ENCODE assay signal across 9 mouse cellular contexts in the genomic region with DNA sequence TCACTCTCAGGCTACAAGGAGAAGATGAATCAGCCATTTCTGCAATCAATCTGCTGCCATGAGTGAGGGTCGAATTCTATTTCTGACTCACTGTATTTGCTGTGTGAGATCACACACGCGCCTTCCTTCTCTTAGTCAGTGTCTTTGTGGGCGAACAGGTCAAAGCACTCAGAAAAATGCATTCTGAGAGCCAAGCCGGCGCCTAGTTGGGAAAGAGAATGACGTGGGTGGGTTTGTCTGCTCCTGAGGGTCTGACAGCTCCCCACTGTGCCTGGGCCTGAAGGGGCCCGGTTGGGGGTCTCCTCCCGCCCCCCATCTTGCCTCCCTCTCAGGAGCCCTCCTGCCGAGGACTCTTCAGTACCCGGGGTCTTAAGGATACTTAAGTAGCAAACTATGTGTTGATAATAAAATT.
DNase-seq lines count a peak whose midpoint lies in the region; ATAC-seq and TF ChIP-seq lines count a peak whose summit lies in the region.
"Had no signal": no experiment of that assay in that cellular context is flagged by ENCODE, and none has a peak within 500 bp of the region (broad histone marks: within the 10 kb centered on the region; RNA-seq: fewer than 3 reads in every experiment).

No protein-coding gene starts in this region.

- H3K9ac ChIP-seq in heart, embryonic 15.5 days: no peak overlapping the region
- H3K9ac ChIP-seq in hindbrain, embryonic 15.5 days: no peak overlapping the region
- no peak overlapping the region for H3K9ac ChIP-seq in stomach, postnatal 0 days (ENCODE audit: low read length)
- H3K9ac ChIP-seq in liver, embryonic 12.5 days: no peak overlapping the region

- no peaks in the 10 kb centered on the region for H3K9me3 ChIP-seq in heart, embryonic 15.5 days (replicated peaks)
- H3K9me3 ChIP-seq in hindbrain, embryonic 15.5 days: no peaks in the 10 kb centered on the region
- H3K9me3 ChIP-seq in stomach, postnatal 0 days (ENCODE audit: control insufficient read depth, low read length): no peaks in the 10 kb centered on the region
- H3K9me3 ChIP-seq in liver, embryonic 12.5 days (replicated peaks): no peaks in the 10 kb centered on the region

- WGBS in heart, embryonic 15.5 days: 9% methylated on average over 11 of the region's 11 CpGs
- WGBS in hindbrain, embryonic 15.5 days: 15% methylated on average over 11 of the region's 11 CpGs
- WGBS in stomach, postnatal 0 days: 8% methylated on average over 11 of the region's 11 CpGs
- WGBS in liver, embryonic 12.5 days (ENCODE audit: insufficient replicate concordance): 22% methylated on average over 11 of the region's 11 CpGs

- no peak for TF ChIP-seq EP300 in stomach, postnatal 0 days (optimal IDR thresholded peaks at IDR 0.05)

- H3K4me3 ChIP-seq in heart, embryonic 15.5 days: no peak overlapping the region
- no peak overlapping the region for H3K4me3 ChIP-seq in hindbrain, embryonic 15.5 days
- no peak overlapping the region for H3K4me3 ChIP-seq in stomach, postnatal 0 days (ENCODE audit: low read depth, low read length)
- H3K4me3 ChIP-seq in liver, embryonic 12.5 days: no peak overlapping the region

- H3K36me3 ChIP-seq in heart, embryonic 15.5 days: no peaks in the 10 kb centered on the region
- H3K36me3 ChIP-seq in hindbrain, embryonic 15.5 days: no peaks in the 10 kb centered on the region
- H3K36me3 ChIP-seq in stomach, postnatal 0 days (ENCODE audit: control insufficient read depth, insufficient read depth, low read length): no peaks in the 10 kb centered on the region
- H3K36me3 ChIP-seq in liver, embryonic 12.5 days: no peaks in the 10 kb centered on the region

- peak overlapping the region; percentile 32 for H3K4me2 ChIP-seq in heart, embryonic 15.5 days
- 0 out of 2 replicates have a peak overlapping the region, but pooled peaks have one; percentile 8 for H3K4me2 ChIP-seq in hindbrain, embryonic 15.5 days
- H3K4me2 ChIP-seq in stomach, postnatal 0 days (replicated peaks; ENCODE audit: low read depth): no peak overlapping the region; the same call in 1 of the 2 replicates
- no peak overlapping the region for H3K4me2 ChIP-seq in liver, embryonic 12.5 days

- peaks cover 7% of the 10 kb centered on the region for H3K27me3 ChIP-seq in heart, embryonic 15.5 days
- no peaks in the 10 kb centered on the region for H3K27me3 ChIP-seq in hindbrain, embryonic 15.5 days
- H3K27me3 ChIP-seq in stomach, postnatal 0 days (ENCODE audit: control insufficient read depth, insufficient read depth, low read length): no peaks in the 10 kb centered on the region
- peaks cover 13% of the 10 kb centered on the region for H3K27me3 ChIP-seq in liver, embryonic 12.5 days (replicated peaks)

- peaks cover 25% of the 10 kb centered on the region for H3K4me1 ChIP-seq in heart, embryonic 15.5 days (replicated peaks)
- H3K4me1 ChIP-seq in hindbrain, embryonic 15.5 days (replicated peaks): peaks cover 46% of the 10 kb centered on the region
- no peaks in the 10 kb centered on the region for H3K4me1 ChIP-seq in stomach, postnatal 0 days (replicated peaks; ENCODE audit: control insufficient read depth, insufficient read depth)
- no peaks in the 10 kb centered on the region for H3K4me1 ChIP-seq in liver, embryonic 12.5 days

- ATAC-seq in heart, embryonic 15.5 days (replicated peaks; ENCODE audit: insufficient number of reproducible peaks, insufficient read depth, low FRiP score, low read depth): no peak
- no peak for ATAC-seq in hindbrain, embryonic 15.5 days (ENCODE audit: low FRiP score, low read depth)
- ATAC-seq in stomach, postnatal 0 days (ENCODE audit: low FRiP score, low TSS enrichment): peak; percentile 34
- no peak for ATAC-seq in liver, embryonic 12.5 days

- H3K27ac ChIP-seq in heart, embryonic 15.5 days: peak overlapping the region; percentile 18; the same call in 1 of the 2 replicates
- peak overlapping the region; percentile 56 for H3K27ac ChIP-seq in hindbrain, embryonic 15.5 days (replicated peaks)
- H3K27ac ChIP-seq in stomach, postnatal 0 days (replicated peaks): no peak overlapping the region; the same call in 1 of the 2 replicates
- no peak overlapping the region for H3K27ac ChIP-seq in liver, embryonic 12.5 days

- DNase-seq in heart, adult 11 months: no peak
- peak; percentile 20 to 30 for DNase-seq in urinary bladder, postnatal 36 days (ENCODE audit: low spot score in 2 of 2)
- DNase-seq in urinary bladder, postnatal 25 days (ENCODE audit: low spot score): no peak
- peak; percentile 27 for DNase-seq in stomach, postnatal 0 days (ENCODE audit: low spot score)
- DNase-seq in layer of hippocampus, adult 9-11 months: no peak
- DNase-seq: heart, postnatal 14 days had no signal

- TF ChIP-seq CTCF in stomach, postnatal 0 days (IDR thresholded peaks at IDR 0.05; ENCODE audit: low read depth): no peak

Comparison
In these comparisons a context has a peak if more than half of its experiments do, and no peak if none do; other contexts are left out.
1. DNase-seq: peak in urinary bladder, postnatal 36 days (2 of 2) and stomach, postnatal 0 days (single experiment); none in heart, adult 11 months (single experiment), urinary bladder, postnatal 25 days (single experiment) and layer of hippocampus, adult 9-11 months (single experiment).
2. H3K27ac ChIP-seq: peak in heart, embryonic 15.5 days (single experiment) and hindbrain, embryonic 15.5 days (single experiment); none in stomach, postnatal 0 days (single experiment) and liver, embryonic 12.5 days (single experiment).
3. H3K4me2 ChIP-seq: peak in heart, embryonic 15.5 days (single experiment) and hindbrain, embryonic 15.5 days (single experiment); none in stomach, postnatal 0 days (single experiment) and liver, embryonic 12.5 days (single experiment).